Mouse (Mus musculus): ENCODE results near the gene Mbtps1. TPM values are rescaled to one million over a fixed set of nuclear protein-coding genes. Genes with fewer than 3 reads are reported as not detected.

Gene Mbtps1
- total and polyA plus RNA-seq, 3 experiments: 33.1 to 59.9 TPM; not detected in 1

- TF ChIP-seq USF2 (IDR thresholded peaks at IDR 0.05; ENCODE audit: borderline replicate concordance in 1 of 2, insufficient read depth in 1 of 2, low read depth in 1 of 2, low read length in 2 of 2) (no peak), HCFC1 (IDR thresholded peaks at IDR 0.05; ENCODE audit: low read depth, low read length) (no peak), SIN3A (IDR thresholded peaks at IDR 0.05; ENCODE audit: low read length) (no peak), ZNF384 (IDR thresholded peaks at IDR 0.05; ENCODE audit: low read depth, low read length) (no peak), NRF1 (IDR thresholded peaks at IDR 0.05; ENCODE audit: insufficient read depth, low read depth, low read length, poor library complexity, severe bottlenecking) (no peak), TCF12 (IDR thresholded peaks at IDR 0.05; ENCODE audit: low read depth, low read length) (no peak), USF1 (IDR thresholded peaks at IDR 0.05; ENCODE audit: low read depth, low read length) (no peak)
- no peak for DNase-seq (ENCODE audit: low read depth, low spot score)
- Histone ChIP-seq H3K4me1 (ENCODE audit: control insufficient read depth in 1 of 2, insufficient read depth in 2 of 2, low read length in 2 of 2) (peaks cover 0 to 6% of the 10 kb centered on the region in 2 experiments; a peak in 2 of 4 replicates), H3K79me2 (ENCODE audit: control insufficient read depth, insufficient read depth, low read length, poor library complexity) (no peaks in the 10 kb centered on the region), H3K9ac (ENCODE audit: control insufficient read depth, low read depth, low read length, poor library complexity, severe bottlenecking) (no peak overlapping the region), H3K4me3 (ENCODE audit: control insufficient read depth in 1 of 2, insufficient read depth in 1 of 2, low read depth in 2 of 2, low read length in 2 of 2) (no peak overlapping the region), H3K9me3 (replicated peaks; ENCODE audit: insufficient read depth, low read length) (no peaks in the 10 kb centered on the region), H3K36me3 (ENCODE audit: control insufficient read depth in 1 of 2, insufficient read depth in 2 of 2, low read length in 2 of 2) (no peaks in the 10 kb centered on the region), H3K27me3 (ENCODE audit: control insufficient read depth in 1 of 2, insufficient read depth in 2 of 2, low read length in 2 of 2) (no peaks in the 10 kb centered on the region), H3K27ac (ENCODE audit: control insufficient read depth, low read depth, low read length) (no peak overlapping the region)
Observed at GRCm38 (mm10) chr8:119590348-119590747, 31.8 kb upstream of the Mbtps1 start.

GRCm38 (mm10) chr8:119588844-119589243, 30.3 kb upstream of the Mbtps1 start:
- H3K9ac ChIP-seq (ENCODE audit: control insufficient read depth, low read depth, low read length, poor library complexity, severe bottlenecking): no peak overlapping the region
- no peaks in the 10 kb centered on the region for H3K79me2 ChIP-seq (ENCODE audit: control insufficient read depth, insufficient read depth, low read length, poor library complexity)
- H3K27ac ChIP-seq (ENCODE audit: control insufficient read depth, low read depth, low read length): no peak overlapping the region
- no peaks in the 10 kb centered on the region for H3K36me3 ChIP-seq (ENCODE audit: control insufficient read depth in 1 of 2, insufficient read depth in 2 of 2, low read length in 2 of 2)
- H3K4me1 ChIP-seq (ENCODE audit: control insufficient read depth in 1 of 2, insufficient read depth in 2 of 2, low read length in 2 of 2): peaks cover 2 to 10% of the 10 kb centered on the region in 2 experiments; a peak in 3 of 4 replicates
- TF ChIP-seq CHD1 (IDR thresholded peaks at IDR 0.05; ENCODE audit: low read depth, low read length) (no peak), MXI1 (IDR thresholded peaks at IDR 0.05; ENCODE audit: low read depth, low read length) (no peak), NELFE (IDR thresholded peaks at IDR 0.05; ENCODE audit: low read depth, low read length) (no peak), NRF1 (IDR thresholded peaks at IDR 0.05; ENCODE audit: insufficient read depth, low read depth, low read length, poor library complexity, severe bottlenecking) (no peak), POLR2AphosphoS2 (IDR thresholded peaks at IDR 0.05; ENCODE audit: low read length) (no peak), SMC3 (IDR thresholded peaks at IDR 0.05; ENCODE audit: low read depth, low read length) (no peak), RAD21 (IDR thresholded peaks at IDR 0.05; ENCODE audit: low read depth, low read length) (no peak), CTCF (IDR thresholded peaks at IDR 0.05 in 2 of 3, conservative IDR thresholded peaks at IDR 0.05 in 1 of 3; ENCODE audit: control insufficient read depth in 1 of 3, insufficient read depth in 1 of 3, low read depth in 2 of 3, low read length in 3 of 3, poor library complexity in 1 of 3, severe bottlenecking in 1 of 3) (no peak), E2F4 (IDR thresholded peaks at IDR 0.05; ENCODE audit: borderline replicate concordance, low read depth, low read length) (no peak), ZNF384 (IDR thresholded peaks at IDR 0.05; ENCODE audit: low read depth, low read length) (no peak), MAX (IDR thresholded peaks at IDR 0.05; ENCODE audit: low read length) (no peak), POLR2AphosphoS5 (IDR thresholded peaks at IDR 0.05; ENCODE audit: borderline replicate concordance, low read depth, low read length) (no peak), EP300 (IDR thresholded peaks at IDR 0.05; ENCODE audit: low read depth in 1 of 2, low read length in 2 of 2) (no peak), ZC3H11A (IDR thresholded peaks at IDR 0.05; ENCODE audit: low read depth, low read length) (no peak), MYC (IDR thresholded peaks at IDR 0.05; ENCODE audit: low read depth, low read length) (no peak), SIN3A (IDR thresholded peaks at IDR 0.05; ENCODE audit: low read length) (no peak), BHLHE40 (IDR thresholded peaks at IDR 0.05; ENCODE audit: borderline replicate concordance, low read depth, low read length) (no peak), GATA1 (IDR thresholded peaks at IDR 0.05; ENCODE audit: low read depth, low read length) (no peak)
- H3K9me3 ChIP-seq (replicated peaks; ENCODE audit: insufficient read depth, low read length): no peaks in the 10 kb centered on the region
- H3K27me3 ChIP-seq (ENCODE audit: control insufficient read depth in 1 of 2, insufficient read depth in 2 of 2, low read length in 2 of 2): no peaks in the 10 kb centered on the region
- no peak overlapping the region for H3K4me3 ChIP-seq (ENCODE audit: control insufficient read depth in 1 of 2, insufficient read depth in 1 of 2, low read depth in 2 of 2, low read length in 2 of 2)
- no peak for DNase-seq (ENCODE audit: low read depth, low spot score)

Measured in MEL (cell line).